Mouse (Mus musculus): ENCODE measurements around the gene Lrrtm4. TPM values are rescaled to one million over a fixed set of nuclear protein-coding genes. Genes with fewer than 3 reads are reported as not detected.

Gene Lrrtm4
- polyA plus RNA-seq (2015; fragmentation: Nextera tagmentation; extraction: Ambion mirVana) = 2.2 and 2.4 TPM in 2 replicates

- peak; percentile 66; the same call in 1 of the 2 replicates for ATAC-seq (ENCODE audit: low FRiP score, low read depth)
- Histone ChIP-seq H3K4me2 (replicated peaks) (peak within 1 kb of the TSS; percentile 71), H3K9me3 (no peaks in the 10 kb centered on the region), H3K9ac (peak within 1 kb of the TSS; percentile 50), H3K27me3 (no peaks in the 10 kb centered on the region), H3K4me1 (peaks cover 5% of the 10 kb centered on the region), H3K27ac (no peak within 1 kb of the TSS), H3K4me3 (peak within 1 kb of the TSS; percentile 41), H3K36me3 (no peaks in the 10 kb centered on the region)
- WGBS = 4% methylated on average over 6 of the region's 6 CpGs
These were observed at the start of gene Lrrtm4 for GRCm38 (mm10) chr6:80018765-80019164. Lrrtm4 (plus strand) TSS chr6:80018877.

GRCm38 (mm10) chr6:80019189-80019860, 648 bp downstream of the Lrrtm4 start:
- Histone ChIP-seq H3K9me3 (no peaks in the 10 kb centered on the region), H3K4me1 (peaks cover 5% of the 10 kb centered on the region), H3K4me3 (peak overlapping the region; percentile 41), H3K27ac (no peak overlapping the region), H3K27me3 (no peaks in the 10 kb centered on the region), H3K4me2 (replicated peaks) (peak overlapping the region; percentile 71), H3K36me3 (no peaks in the 10 kb centered on the region), H3K9ac (peak overlapping the region; percentile 50)
- WGBS = 1% methylated on average over 14 of the region's 14 CpGs
- no peak for ATAC-seq (ENCODE audit: low FRiP score, low read depth)

- Histone ChIP-seq H3K9ac (peak overlapping the region; percentile 50; the same call in 1 of the 2 replicates), H3K4me3 (peak overlapping the region; percentile 41), H3K36me3 (no peaks in the 10 kb centered on the region), H3K27ac (no peak overlapping the region), H3K27me3 (no peaks in the 10 kb centered on the region), H3K4me2 (replicated peaks) (peak overlapping the region; percentile 71), H3K9me3 (no peaks in the 10 kb centered on the region), H3K4me1 (peaks cover 5% of the 10 kb centered on the region)
- no peak for ATAC-seq (ENCODE audit: low FRiP score, low read depth)
- 5% methylated on average over 10 of the region's 10 CpGs for WGBS
These were observed 1.2 kb downstream of the Lrrtm4 start for GRCm38 (mm10) chr6:80019861-80020230.

GRCm38 (mm10) chr6:80056849-80057248, 38.2 kb downstream of the Lrrtm4 start:
- Histone ChIP-seq H3K27me3 (no peaks in the 10 kb centered on the region), H3K4me1 (no peaks in the 10 kb centered on the region), H3K4me2 (replicated peaks) (no peak overlapping the region), H3K27ac (no peak overlapping the region), H3K9me3 (no peaks in the 10 kb centered on the region), H3K4me3 (no peak overlapping the region), H3K36me3 (no peaks in the 10 kb centered on the region), H3K9ac (no peak overlapping the region)
- no peak for ATAC-seq (ENCODE audit: low FRiP score, low read depth)

- Histone ChIP-seq H3K27ac (no peak overlapping the region), H3K9me3 (no peaks in the 10 kb centered on the region), H3K27me3 (no peaks in the 10 kb centered on the region), H3K36me3 (no peaks in the 10 kb centered on the region), H3K4me1 (no peaks in the 10 kb centered on the region), H3K9ac (no peak overlapping the region), H3K4me3 (no peak overlapping the region), H3K4me2 (replicated peaks) (no peak overlapping the region)
- ATAC-seq (ENCODE audit: low FRiP score, low read depth) = no peak
- WGBS = 87% methylated on average over 2 of the region's 2 CpGs
These were observed 59.3 kb downstream of the Lrrtm4 start for GRCm38 (mm10) chr6:80078001-80078400.

- Histone ChIP-seq H3K9ac (no peak overlapping the region), H3K27me3 (no peaks in the 10 kb centered on the region), H3K4me1 (no peaks in the 10 kb centered on the region), H3K4me2 (replicated peaks) (no peak overlapping the region), H3K36me3 (no peaks in the 10 kb centered on the region), H3K27ac (no peak overlapping the region), H3K4me3 (no peak overlapping the region), H3K9me3 (no peaks in the 10 kb centered on the region)
- 71% methylated on average over 6 of the region's 6 CpGs for WGBS
- peak; percentile 57; the same call in 1 of the 2 replicates for ATAC-seq (ENCODE audit: low FRiP score, low read depth)
These were observed 60.6 kb downstream of the Lrrtm4 start for GRCm38 (mm10) chr6:80079290-80079689.

GRCm38 (mm10) chr6:80094909-80095308, 76.2 kb downstream of the Lrrtm4 start:
- no peak overlapping the region for H3K4me2 ChIP-seq (replicated peaks)
- ATAC-seq (ENCODE audit: low FRiP score, low read depth) = no peak
- no peak overlapping the region for H3K4me3 ChIP-seq
- no peak overlapping the region for H3K27ac ChIP-seq
- H3K9me3 ChIP-seq = no peaks in the 10 kb centered on the region
- no peaks in the 10 kb centered on the region for H3K4me1 ChIP-seq
- no peaks in the 10 kb centered on the region for H3K27me3 ChIP-seq
- H3K9ac ChIP-seq = no peak overlapping the region
- H3K36me3 ChIP-seq = no peaks in the 10 kb centered on the region
- WGBS = 85% methylated on average over 4 of the region's 4 CpGs

GRCm38 (mm10) chr6:80105343-80105742, 86.7 kb downstream of the Lrrtm4 start:
- WGBS = 81% methylated on average over 2 of the region's 2 CpGs
- Histone ChIP-seq H3K27me3 (no peaks in the 10 kb centered on the region), H3K4me3 (no peak overlapping the region), H3K4me1 (no peaks in the 10 kb centered on the region), H3K9ac (no peak overlapping the region), H3K4me2 (replicated peaks) (no peak overlapping the region), H3K27ac (no peak overlapping the region), H3K9me3 (no peaks in the 10 kb centered on the region), H3K36me3 (no peaks in the 10 kb centered on the region)
- no peak for ATAC-seq (ENCODE audit: low FRiP score, low read depth)

GRCm38 (mm10) chr6:80105843-80106242, 87.2 kb downstream of the Lrrtm4 start:
- Histone ChIP-seq H3K4me2 (replicated peaks) (no peak overlapping the region), H3K9me3 (no peaks in the 10 kb centered on the region), H3K36me3 (no peaks in the 10 kb centered on the region), H3K27me3 (no peaks in the 10 kb centered on the region), H3K4me1 (no peaks in the 10 kb centered on the region), H3K9ac (no peak overlapping the region), H3K27ac (no peak overlapping the region), H3K4me3 (no peak overlapping the region)
- ATAC-seq (ENCODE audit: low FRiP score, low read depth) = no peak
- WGBS = 91% methylated on average over 1 of the region's 1 CpGs

- H3K36me3 ChIP-seq = no peaks in the 10 kb centered on the region
- H3K4me3 ChIP-seq = no peak overlapping the region
- WGBS = 80% methylated on average over 1 of the region's 1 CpGs
- no peaks in the 10 kb centered on the region for H3K27me3 ChIP-seq
- no peak overlapping the region for H3K4me2 ChIP-seq (replicated peaks)
- H3K27ac ChIP-seq = no peak overlapping the region
- no peak for ATAC-seq (ENCODE audit: low FRiP score, low read depth)
- H3K4me1 ChIP-seq = no peaks in the 10 kb centered on the region
- H3K9ac ChIP-seq = no peak overlapping the region
- H3K9me3 ChIP-seq = no peaks in the 10 kb centered on the region
These were observed 107.7 kb downstream of the Lrrtm4 start for GRCm38 (mm10) chr6:80126419-80126818.

- Histone ChIP-seq H3K9ac (no peak overlapping the region), H3K4me2 (replicated peaks) (no peak overlapping the region), H3K27ac (no peak overlapping the region), H3K27me3 (no peaks in the 10 kb centered on the region), H3K4me3 (no peak overlapping the region), H3K4me1 (no peaks in the 10 kb centered on the region), H3K36me3 (no peaks in the 10 kb centered on the region), H3K9me3 (no peaks in the 10 kb centered on the region)
- 43% methylated on average over 4 of the region's 4 CpGs for WGBS
- ATAC-seq (ENCODE audit: low FRiP score, low read depth) = no peak
These were observed 143.9 kb downstream of the Lrrtm4 start for GRCm38 (mm10) chr6:80162585-80162984.

- Histone ChIP-seq H3K9me3 (no peaks in the 10 kb centered on the region), H3K36me3 (no peaks in the 10 kb centered on the region), H3K27me3 (no peaks in the 10 kb centered on the region), H3K4me1 (no peaks in the 10 kb centered on the region), H3K27ac (no peak overlapping the region), H3K4me2 (replicated peaks) (no peak overlapping the region), H3K4me3 (no peak overlapping the region), H3K9ac (no peak overlapping the region)
- WGBS = 89% methylated on average over 1 of the region's 1 CpGs
- ATAC-seq (ENCODE audit: low FRiP score, low read depth) = no peak
These were observed 163.2 kb downstream of the Lrrtm4 start for GRCm38 (mm10) chr6:80181916-80182315.

- no peak overlapping the region for H3K4me2 ChIP-seq (replicated peaks)
- no peak overlapping the region for H3K9ac ChIP-seq
- no peak for ATAC-seq (ENCODE audit: low FRiP score, low read depth)
- no peaks in the 10 kb centered on the region for H3K27me3 ChIP-seq
- no peaks in the 10 kb centered on the region for H3K9me3 ChIP-seq
- 89% methylated on average over 2 of the region's 2 CpGs for WGBS
- H3K27ac ChIP-seq = no peak overlapping the region
- no peak overlapping the region for H3K4me3 ChIP-seq
- H3K4me1 ChIP-seq = no peaks in the 10 kb centered on the region
- no peaks in the 10 kb centered on the region for H3K36me3 ChIP-seq
These were observed 163.7 kb downstream of the Lrrtm4 start for GRCm38 (mm10) chr6:80182353-80182752.
